Mouse (Mus musculus) limb, embryonic 13.5 days (tissue): ENCODE data around the gene Ube2j2. TPM values are rescaled to one million over a fixed set of nuclear protein-coding genes. Genes with fewer than 3 reads are reported as not detected.

Experiments
- ATAC-seq: fragments of 200-750 bp; cut with Nextera tagmentation; 2 replicates; pipeline ENCODE4 v1.8.0; 2017; ENCODE audit warnings: low read depth, moderate number of reproducible peaks, moderate TSS enrichment; ENCODE audit not compliant: low FRiP score
- H3K27ac ChIP-seq: fragments of 300-500 bp; sonication (generic); 2 replicates; pipeline ENCODE4 v1.5.1; 2015; ENCODE audit warnings: inconsistent platforms, mild to moderate bottlenecking, moderate library complexity
- H3K27me3 ChIP-seq: fragments of 300-500 bp; sonication (generic); 2 replicates; pipeline ENCODE4 v1.6.1; 2015; ENCODE audit warnings: mild to moderate bottlenecking, inconsistent platforms
- H3K36me3 ChIP-seq: fragments of 300-500 bp; sonication (generic); 2 replicates; pipeline ENCODE4 v1.6.1; 2015; ENCODE audit warnings: inconsistent platforms, mild to moderate bottlenecking, moderate library complexity
- H3K4me1 ChIP-seq: fragments of 300-500 bp; sonication (generic); 2 replicates; pipeline ENCODE4 v1.6.1; 2015; ENCODE audit warnings: inconsistent platforms
- H3K4me2 ChIP-seq: fragments of 300-500 bp; sonication (generic); replicated peaks from 2 replicates; pipeline ENCODE4 v1.6.1; 2015; ENCODE audit warnings: inconsistent platforms, mild to moderate bottlenecking, moderate library complexity
- H3K4me3 ChIP-seq: fragments of 300-500 bp; sonication (generic); 2 replicates; pipeline ENCODE4 v1.5.1; 2015; ENCODE audit warnings: moderate library complexity, mild to moderate bottlenecking, inconsistent platforms
- H3K9ac ChIP-seq: fragments of 300-500 bp; sonication (generic); 2 replicates; pipeline ENCODE4 v1.6.1; 2015; ENCODE audit warnings: mild to moderate bottlenecking, inconsistent platforms
- H3K9me3 ChIP-seq: fragments of 300-500 bp; sonication (generic); 2 replicates; pipeline ENCODE4 v1.6.1; 2016; ENCODE audit warnings: inconsistent platforms
- WGBS: fragments of 180-500 bp; shearing (Covaris S2); methylation state at CpG from one replicate; pipeline ENCODE4 v1.1.7; 2015; 5-methylcytosine and 5-hydroxymethylcytosine counted together
- polyA plus RNA-seq: library from polyadenylated mRNA; unstranded; fragments of >200 nt; fragmentation: Nextera tagmentation; extraction: Ambion mirVana; gene quantifications from 2 replicates; pipeline ENCODE4 v1.2.1, GENCODE M21; 2015

The Ube2j2 gene
- 113 and 126 TPM in 2 replicates for polyA plus RNA-seq

- H3K4me2 ChIP-seq, result peak within 1 kb of the TSS; percentile 97
- H3K4me1 ChIP-seq, result peaks cover 19% of the 10 kb centered on the region
- 1% methylated on average over 73 of the region's 85 CpGs for WGBS
- peaks cover 23% of the 10 kb centered on the region for H3K36me3 ChIP-seq
- H3K4me3 ChIP-seq, result peak within 1 kb of the TSS; percentile 96
- no peaks in the 10 kb centered on the region for H3K27me3 ChIP-seq
- peak within 1 kb of the TSS; percentile 86 for H3K27ac ChIP-seq
- H3K9ac ChIP-seq, result peak within 1 kb of the TSS; percentile 96
- H3K9me3 ChIP-seq, result no peaks in the 10 kb centered on the region
- ATAC-seq, result peak; percentile 96
These were observed at the start of gene Ube2j2 for GRCm38 (mm10) chr4:155943534-155944249. TSS of gene Ube2j2 (plus strand) at chr4:155943831.

GRCm38 (mm10) chr4:155894311-155894881 is 49.2 kb upstream of the Ube2j2 start:
- peaks cover 44% of the 10 kb centered on the region for H3K4me1 ChIP-seq
- 30% methylated on average over 8 of the region's 8 CpGs for WGBS
- peak overlapping the region; percentile 51 for H3K9ac ChIP-seq
- no peak for ATAC-seq
- H3K9me3 ChIP-seq, result no peaks in the 10 kb centered on the region
- H3K4me2 ChIP-seq, result peak overlapping the region; percentile 97
- peaks cover 39% of the 10 kb centered on the region for H3K36me3 ChIP-seq
- no peak overlapping the region for H3K27ac ChIP-seq
- 0 out of 2 replicates have a peak overlapping the region, but pooled peaks have one; percentile 2 for H3K4me3 ChIP-seq
- H3K27me3 ChIP-seq, result no peaks in the 10 kb centered on the region

- Histone ChIP-seq H3K27me3 (no peaks in the 10 kb centered on the region), H3K36me3 (peaks cover 41% of the 10 kb centered on the region), H3K4me3 (no peak overlapping the region), H3K27ac (no peak overlapping the region), H3K9ac (peak overlapping the region; percentile 51), H3K4me2 (peak overlapping the region; percentile 97; the same call in 1 of the 2 replicates), H3K4me1 (peaks cover 40% of the 10 kb centered on the region), H3K9me3 (no peaks in the 10 kb centered on the region)
- 47% methylated on average over 6 of the region's 6 CpGs for WGBS
- no peak for ATAC-seq
These were observed 48.4 kb upstream of the Ube2j2 start for GRCm38 (mm10) chr4:155895216-155895615.

GRCm38 (mm10) chr4:155895826-155896225 is 47.8 kb upstream of the Ube2j2 start:
- Histone ChIP-seq H3K36me3 (peaks cover 46% of the 10 kb centered on the region), H3K9me3 (no peaks in the 10 kb centered on the region), H3K4me2 (no peak overlapping the region), H3K27me3 (no peaks in the 10 kb centered on the region), H3K4me1 (peaks cover 34% of the 10 kb centered on the region), H3K9ac (no peak overlapping the region), H3K4me3 (no peak overlapping the region), H3K27ac (no peak overlapping the region)
- ATAC-seq, result no peak
- WGBS, result 90% methylated on average over 4 of the region's 4 CpGs

GRCm38 (mm10) chr4:155896461-155896860 is 47.2 kb upstream of the Ube2j2 start:
- no peak for ATAC-seq
- H3K9me3 ChIP-seq, result no peaks in the 10 kb centered on the region
- H3K9ac ChIP-seq, result no peak overlapping the region
- no peak overlapping the region for H3K4me3 ChIP-seq
- H3K4me2 ChIP-seq, result no peak overlapping the region
- H3K36me3 ChIP-seq, result peaks cover 52% of the 10 kb centered on the region
- no peaks in the 10 kb centered on the region for H3K27me3 ChIP-seq
- WGBS, result 94% methylated on average over 12 of the region's 12 CpGs
- peaks cover 33% of the 10 kb centered on the region for H3K4me1 ChIP-seq
- H3K27ac ChIP-seq, result no peak overlapping the region

- Histone ChIP-seq H3K4me1 (peaks cover 23% of the 10 kb centered on the region), H3K9ac (no peak overlapping the region), H3K27me3 (no peaks in the 10 kb centered on the region), H3K36me3 (peaks cover 71% of the 10 kb centered on the region), H3K27ac (no peak overlapping the region), H3K4me2 (no peak overlapping the region), H3K4me3 (no peak overlapping the region), H3K9me3 (no peaks in the 10 kb centered on the region)
- 93% methylated on average over 2 of the region's 2 CpGs for WGBS
- no peak for ATAC-seq
These were observed 45.3 kb upstream of the Ube2j2 start for GRCm38 (mm10) chr4:155898318-155898717.

- WGBS, result 94% methylated on average over 7 of the region's 7 CpGs
- Histone ChIP-seq H3K4me3 (no peak overlapping the region), H3K9me3 (no peaks in the 10 kb centered on the region), H3K9ac (no peak overlapping the region), H3K36me3 (peaks cover 81% of the 10 kb centered on the region), H3K4me2 (no peak overlapping the region), H3K27ac (no peak overlapping the region), H3K4me1 (peaks cover 13% of the 10 kb centered on the region), H3K27me3 (no peaks in the 10 kb centered on the region)
- ATAC-seq, result no peak
These were observed 44.3 kb upstream of the Ube2j2 start for GRCm38 (mm10) chr4:155899355-155899754.

GRCm38 (mm10) chr4:155901205-155901604 is 42.4 kb upstream of the Ube2j2 start:
- no peak overlapping the region for H3K27ac ChIP-seq
- no peak overlapping the region for H3K9ac ChIP-seq
- H3K36me3 ChIP-seq, result peaks cover 90% of the 10 kb centered on the region
- no peak overlapping the region for H3K4me2 ChIP-seq
- H3K4me3 ChIP-seq, result no peak overlapping the region
- no peaks in the 10 kb centered on the region for H3K4me1 ChIP-seq
- 80% methylated on average over 3 of the region's 3 CpGs for WGBS
- no peaks in the 10 kb centered on the region for H3K9me3 ChIP-seq
- ATAC-seq, result no peak
- no peaks in the 10 kb centered on the region for H3K27me3 ChIP-seq

- H3K9me3 ChIP-seq, result no peaks in the 10 kb centered on the region
- no peak overlapping the region for H3K4me3 ChIP-seq
- 93% methylated on average over 13 of the region's 13 CpGs for WGBS
- ATAC-seq, result no peak
- peaks cover 85% of the 10 kb centered on the region for H3K36me3 ChIP-seq
- H3K27ac ChIP-seq, result no peak overlapping the region
- H3K27me3 ChIP-seq, result no peaks in the 10 kb centered on the region
- no peak overlapping the region for H3K9ac ChIP-seq
- no peak overlapping the region for H3K4me2 ChIP-seq
- no peaks in the 10 kb centered on the region for H3K4me1 ChIP-seq
These were observed 40.4 kb upstream of the Ube2j2 start for GRCm38 (mm10) chr4:155903246-155903645.

- H3K36me3 ChIP-seq, result peaks cover 73% of the 10 kb centered on the region
- no peak for ATAC-seq
- H3K4me2 ChIP-seq, result no peak overlapping the region
- no peak overlapping the region for H3K9ac ChIP-seq
- WGBS, result 89% methylated on average over 13 of the region's 13 CpGs
- H3K4me1 ChIP-seq, result no peaks in the 10 kb centered on the region
- no peak overlapping the region for H3K4me3 ChIP-seq
- no peaks in the 10 kb centered on the region for H3K27me3 ChIP-seq
- H3K9me3 ChIP-seq, result no peaks in the 10 kb centered on the region
- no peak overlapping the region for H3K27ac ChIP-seq
These were observed 39.1 kb upstream of the Ube2j2 start for GRCm38 (mm10) chr4:155904318-155905102.

GRCm38 (mm10) chr4:155905634-155906033 is 38.0 kb upstream of the Ube2j2 start:
- 92% methylated on average over 13 of the region's 13 CpGs for WGBS
- no peak overlapping the region; the same call in 1 of the 2 replicates for H3K9ac ChIP-seq
- H3K4me2 ChIP-seq, result no peak overlapping the region
- H3K27me3 ChIP-seq, result no peaks in the 10 kb centered on the region
- H3K4me1 ChIP-seq, result no peaks in the 10 kb centered on the region
- no peak overlapping the region for H3K4me3 ChIP-seq
- H3K36me3 ChIP-seq, result peaks cover 63% of the 10 kb centered on the region
- H3K27ac ChIP-seq, result no peak overlapping the region
- no peaks in the 10 kb centered on the region for H3K9me3 ChIP-seq
- ATAC-seq, result no peak

GRCm38 (mm10) chr4:155906125-155906524 is 37.5 kb upstream of the Ube2j2 start:
- Histone ChIP-seq H3K4me3 (no peak overlapping the region), H3K9ac (no peak overlapping the region; the same call in 1 of the 2 replicates), H3K9me3 (no peaks in the 10 kb centered on the region), H3K27me3 (no peaks in the 10 kb centered on the region), H3K36me3 (peaks cover 58% of the 10 kb centered on the region), H3K4me1 (no peaks in the 10 kb centered on the region), H3K4me2 (no peak overlapping the region), H3K27ac (no peak overlapping the region)
- ATAC-seq, result no peak
- 77% methylated on average over 9 of the region's 9 CpGs for WGBS
